Mouse (Mus musculus): ENCODE measurements around the gene Crybb3. TPM values are rescaled to one million over a fixed set of nuclear protein-coding genes. Genes with fewer than 3 reads are reported as not detected.

Crybb3 gene
- total RNA-seq, 2 experiments from 2014 or later = 1.3 to 1.7 TPM

DNA sequence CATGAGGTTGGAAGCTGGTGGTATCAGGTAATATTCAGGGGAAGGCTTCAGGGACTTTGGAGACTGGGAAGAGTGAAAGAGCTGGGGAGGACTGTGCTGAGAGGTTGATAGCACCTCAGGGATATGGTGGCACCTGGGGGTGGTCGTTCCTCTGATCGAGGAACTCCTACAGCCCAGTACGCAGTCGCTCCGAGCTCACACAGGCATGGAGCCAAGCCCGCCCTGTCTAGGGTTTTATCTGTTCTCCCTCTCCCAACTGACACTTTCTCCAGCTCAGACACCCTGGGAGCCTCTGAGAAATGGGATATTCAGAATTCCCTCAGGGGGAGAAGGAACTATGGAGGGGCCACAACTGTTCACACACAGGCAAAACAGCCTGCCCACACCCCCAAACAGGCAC lies 40.6 kb downstream of the Crybb3 start:
- peak in 1 of 2 experiments; percentile 49 for DNase-seq (ENCODE audit: extremely low spot score in 1 of 2, low spot score in 2 of 2)
- Histone ChIP-seq H3K4me3 (no peak overlapping the region), H3K27ac (peak overlapping the region; percentile 53)
- intact Hi-C loops (cut with DNase I) = no loop called here
- TF ChIP-seq CTCF (IDR thresholded peaks at IDR 0.05) = no peak

DNA sequence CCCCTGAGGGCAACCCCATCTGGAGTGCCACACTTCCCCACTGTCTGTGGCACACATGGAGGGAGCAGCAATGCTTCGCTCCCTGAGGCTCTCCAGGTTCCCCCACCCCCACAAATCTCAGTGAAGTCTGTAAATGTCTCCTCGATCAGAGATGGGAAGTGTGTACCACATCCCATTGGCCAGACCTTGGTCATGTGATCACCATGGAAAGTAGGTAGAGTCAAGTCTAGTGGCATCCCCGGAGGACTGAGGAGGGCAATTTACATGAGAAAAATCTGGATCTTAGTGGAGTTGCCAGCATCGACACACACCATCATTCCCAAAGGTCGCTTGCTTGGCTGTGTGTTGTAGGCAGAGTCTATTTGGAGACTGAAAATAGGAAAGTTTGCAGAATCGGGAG lies 42.8 kb downstream of the Crybb3 start:
- no peak overlapping the region for H3K4me3 ChIP-seq
- TF ChIP-seq CTCF (IDR thresholded peaks at IDR 0.05) = no peak
- intact Hi-C loops (cut with DNase I) = no loop called here
- H3K27ac ChIP-seq = peak overlapping the region; percentile 44; the same call in 1 of the 2 replicates
- DNase-seq (ENCODE audit: extremely low spot score in 1 of 2, low spot score in 2 of 2) = no peak

DNA sequence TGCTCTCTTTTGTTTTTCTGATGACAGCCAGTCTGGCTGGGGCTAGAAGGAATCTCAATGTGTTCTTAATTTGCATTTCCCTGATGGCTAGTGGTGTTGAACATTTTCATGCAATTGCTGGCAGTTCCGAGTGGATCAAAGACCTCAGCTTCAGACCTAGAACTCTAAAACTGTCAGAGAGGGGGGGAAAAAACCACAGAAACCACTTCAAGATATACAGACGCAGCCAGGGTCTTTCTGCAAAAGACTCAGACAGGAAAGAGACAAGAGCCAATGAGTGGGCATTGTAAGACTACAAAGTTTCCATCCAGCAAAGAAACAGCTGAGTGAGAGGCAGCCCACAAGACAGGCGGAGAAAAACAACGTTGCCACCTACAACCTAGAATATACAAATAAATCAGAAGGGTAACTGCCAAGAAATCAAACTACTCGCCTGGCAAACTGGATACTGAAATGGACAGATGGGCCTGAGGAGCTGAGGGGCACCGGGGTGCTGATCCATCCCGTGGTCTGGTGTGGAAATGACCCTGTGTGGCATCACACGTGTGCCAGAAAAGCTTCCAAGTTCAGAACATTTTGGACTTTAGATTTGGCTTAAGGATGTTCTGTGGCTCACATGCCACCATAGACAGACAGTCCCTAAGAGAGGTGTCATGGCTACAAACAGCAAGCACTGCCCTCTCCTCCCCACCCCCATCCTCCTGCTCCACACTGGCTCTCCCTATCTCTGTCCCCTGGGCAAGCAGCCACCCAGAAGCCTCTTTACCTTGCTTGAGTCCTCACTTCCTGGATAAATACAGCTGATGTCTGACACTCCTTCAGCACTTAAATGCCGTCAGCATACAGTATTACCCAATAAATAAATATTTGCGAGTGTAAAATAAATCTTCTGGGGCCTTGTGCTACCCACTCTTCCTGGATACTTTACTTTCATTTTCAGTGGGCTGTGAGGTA lies 46.0 kb downstream of the Crybb3 start:
- Histone ChIP-seq H3K27ac (0 out of 2 replicates have a peak overlapping the region, but pooled peaks have one; percentile 10), H3K4me3 (no peak overlapping the region)
- no peak for TF ChIP-seq CTCF (IDR thresholded peaks at IDR 0.05)
- intact Hi-C loops (cut with DNase I) = loop anchor here (2.0 kb wide), 1 partner anchor 17 kb away; no protein-coding TSS in a partner anchor
- DNase-seq (ENCODE audit: extremely low spot score in 1 of 2, low spot score in 2 of 2) = no peak

GRCm38 (mm10) chr5:113031201-113031754 lies 50.1 kb downstream of the Crybb3 start:
- no peak overlapping the region for H3K4me3 ChIP-seq
- DNase-seq (ENCODE audit: extremely low spot score in 1 of 2, low spot score in 2 of 2) = no peak
- TF ChIP-seq CTCF (IDR thresholded peaks at IDR 0.05) = no peak
- no peak overlapping the region for H3K27ac ChIP-seq
- intact Hi-C loops (cut with DNase I) = no loop called here

DNA sequence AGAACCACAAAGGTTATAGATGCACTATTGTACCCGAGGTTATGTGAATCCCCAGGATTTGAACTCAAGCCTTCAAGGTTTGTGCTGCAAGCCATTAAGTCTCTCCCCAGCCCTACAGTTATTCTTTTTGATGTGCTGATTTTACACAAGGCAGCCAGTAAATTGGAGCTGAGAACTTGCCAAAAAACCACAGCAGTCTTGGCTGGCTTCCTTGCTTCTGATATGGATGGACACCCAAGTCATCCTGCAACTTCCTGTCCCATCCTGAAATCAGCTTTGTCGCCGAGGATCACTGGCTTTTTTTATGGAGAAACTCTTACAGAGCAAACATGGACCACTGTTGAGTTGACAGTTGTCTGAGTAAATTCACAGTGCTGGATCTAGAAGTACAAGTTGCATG lies 51.3 kb downstream of the Crybb3 start:
- no peak for TF ChIP-seq CTCF (IDR thresholded peaks at IDR 0.05)
- intact Hi-C loops (cut with DNase I) = no loop called here
- H3K4me3 ChIP-seq = no peak overlapping the region

GRCm38 (mm10) chr5:113026706-113027105 lies 54.7 kb downstream of the Crybb3 start:
- DNase-seq (ENCODE audit: extremely low spot score in 1 of 2, low spot score in 2 of 2) = no peak
- Histone ChIP-seq H3K4me3 (no peak overlapping the region), H3K27ac (no peak overlapping the region)
- TF ChIP-seq CTCF (IDR thresholded peaks at IDR 0.05) = no peak
- intact Hi-C loops (cut with DNase I) = no loop called here

More for the DNA sequence above, 51.3 kb downstream of the Crybb3 start:
- DNase-seq (ENCODE audit: extremely low spot score in 1 of 2, low spot score in 2 of 2) = no peak
- H3K27ac ChIP-seq = no peak overlapping the region

Other genes with a start within 250 kb of the Crybb3 start
- gene Myo18b, start 185.2 kb downstream of the Crybb3 start, total RNA-seq (2021) = 1 to 10 TPM in 1 of 2 experiments, under 1 TPM in 1; 1.00 to 1.4 TPM
- gene Grk3, start 65.8 kb downstream of the Crybb3 start, total RNA-seq (2021) = 10 to 100 TPM; 83.4 to 87.5 TPM
- not detected for gene Crybb2, start 11.5 kb downstream of the Crybb3 start, total RNA-seq (2021)
- gene 2900026A02Rik, start 139.7 kb upstream of the Crybb3 start, total RNA-seq (2021) = 10 to 100 TPM; 39.6 to 45.1 TPM
- gene Tmem211, start 145.3 kb upstream of the Crybb3 start, total RNA-seq (2021) = not detected
- 100 to 1,000 TPM; 175 to 185 TPM for gene Sgsm1, start 229.2 kb upstream of the Crybb3 start, total RNA-seq (2021)